Mouse (Mus musculus) MEL (cell line): Measurements from ENCODE around the gene Rela.

ENCODE experiments used
- CTCF ChIP-seq, 3 experiments: IDR thresholded peaks in 2 of 3; conservative IDR thresholded peaks in 1 of 3; 2 replicates each; pipeline ENCODE4 v1.5.1; 2011 to 2012; ENCODE audit warnings: low read length in 3 of 3, low read depth in 2 of 3, mild to moderate bottlenecking in 2 of 3, improper control_type of control experiment in 1 of 3, inconsistent platforms in 1 of 3, mixed read lengths in 1 of 3, moderate library complexity in 1 of 3; ENCODE audit not compliant: control insufficient read depth in 1 of 3, insufficient read depth in 1 of 3, poor library complexity in 1 of 3, severe bottlenecking in 1 of 3
- E2F4 ChIP-seq: IDR thresholded peaks from 2 replicates; pipeline ENCODE4 v1.6.1; 2011; ENCODE audit warnings: low read depth, low read length, improper control_type of control experiment, borderline replicate concordance
- GATA1 ChIP-seq: IDR thresholded peaks from 2 replicates; pipeline ENCODE4 v1.6.1; 2011; ENCODE audit warnings: low read depth, low read length, improper control_type of control experiment
- MAZ ChIP-seq: IDR thresholded peaks from 2 replicates; pipeline ENCODE4 v1.6.1; 2012; ENCODE audit warnings: low read depth, mild to moderate bottlenecking, inconsistent platforms, low read length, improper control_type of control experiment
- MYB ChIP-seq: IDR thresholded peaks from 2 replicates; pipeline ENCODE4 v1.6.1; 2011; ENCODE audit warnings: mild to moderate bottlenecking, low read depth, low read length, improper control_type of control experiment
- MYC ChIP-seq: IDR thresholded peaks from 2 replicates; pipeline ENCODE4 v1.6.1; 2011; ENCODE audit warnings: low read depth, mild to moderate bottlenecking, low read length, improper control_type of control experiment, moderate library complexity
- TAL1 ChIP-seq: IDR thresholded peaks from 2 replicates; pipeline ENCODE4 v1.6.1; 2012; ENCODE audit warnings: mild to moderate bottlenecking, inconsistent platforms, low read length, moderate library complexity, mixed read lengths
- ZKSCAN1 ChIP-seq: IDR thresholded peaks from 2 replicates; pipeline ENCODE4 v1.6.1; 2012; ENCODE audit warnings: low read depth, mild to moderate bottlenecking, inconsistent platforms, low read length, improper control_type of control experiment, moderate library complexity

DNA sequence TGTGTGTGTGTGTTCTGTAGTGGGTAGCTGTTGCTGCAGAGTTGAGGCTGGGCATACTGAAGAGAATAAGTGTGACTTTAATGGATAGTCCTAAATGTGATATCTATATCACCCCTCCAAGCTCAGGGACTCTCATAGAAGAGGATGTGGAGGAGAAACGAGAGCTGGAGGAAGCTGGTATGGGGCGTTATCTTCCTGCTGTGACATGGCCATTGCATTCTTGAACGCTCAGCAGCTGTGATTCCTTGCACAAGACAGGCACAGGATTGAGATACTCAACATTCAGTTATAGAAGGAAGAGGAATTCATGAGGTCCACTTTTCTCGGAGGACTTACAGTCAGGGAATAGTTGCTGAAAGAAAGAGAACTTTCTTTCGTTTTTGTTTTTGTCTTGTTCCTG, 15.4 kb upstream of the Rela start:
- TF ChIP-seq TAL1: no peak
- no peak for TF ChIP-seq E2F4
- TF ChIP-seq CTCF (IDR thresholded peaks at IDR 0.05 in 2 of 3, conservative IDR thresholded peaks at IDR 0.05 in 1 of 3; ENCODE audit: control insufficient read depth in 1 of 3, insufficient read depth in 1 of 3, low read depth in 2 of 3, low read length in 3 of 3, poor library complexity in 1 of 3, severe bottlenecking in 1 of 3): no peak
- TF ChIP-seq GATA1: no peak
- TF ChIP-seq MYB: no peak
- TF ChIP-seq MAZ: no peak
- no peak for TF ChIP-seq MYC
- no peak for TF ChIP-seq ZKSCAN1
